Mouse (Mus musculus) neural tube, embryonic 12.5 days (tissue): ENCODE data around the gene Rtl3. TPM values are rescaled to one million over a fixed set of nuclear protein-coding genes. Genes with fewer than 3 reads are reported as not detected.

Experiments used
- polyA plus RNA-seq: library from polyadenylated mRNA; unstranded; fragments of >200 nt; fragmentation: Nextera tagmentation; extraction: Ambion mirVana; gene quantifications from 2 replicates; pipeline ENCODE4 v1.2.1, GENCODE M21; 2016

Rtl3 gene
- polyA plus RNA-seq, 1 experiment from 2014 or later, result 3.3 TPM

Other genes with a start within 250 kb of the Rtl3 start
- gene Cysltr1, start 237.0 kb downstream of the Rtl3 start, polyA plus RNA-seq, result 0.52 and 1.1 TPM in 2 replicates
- 15.1 and 15.5 TPM in 2 replicates for gene Lpar4, start 80.0 kb upstream of the Rtl3 start, polyA plus RNA-seq
- not detected in 2 replicates for gene P2ry10, start 247.8 kb upstream of the Rtl3 start, polyA plus RNA-seq